In the genomic region with DNA sequence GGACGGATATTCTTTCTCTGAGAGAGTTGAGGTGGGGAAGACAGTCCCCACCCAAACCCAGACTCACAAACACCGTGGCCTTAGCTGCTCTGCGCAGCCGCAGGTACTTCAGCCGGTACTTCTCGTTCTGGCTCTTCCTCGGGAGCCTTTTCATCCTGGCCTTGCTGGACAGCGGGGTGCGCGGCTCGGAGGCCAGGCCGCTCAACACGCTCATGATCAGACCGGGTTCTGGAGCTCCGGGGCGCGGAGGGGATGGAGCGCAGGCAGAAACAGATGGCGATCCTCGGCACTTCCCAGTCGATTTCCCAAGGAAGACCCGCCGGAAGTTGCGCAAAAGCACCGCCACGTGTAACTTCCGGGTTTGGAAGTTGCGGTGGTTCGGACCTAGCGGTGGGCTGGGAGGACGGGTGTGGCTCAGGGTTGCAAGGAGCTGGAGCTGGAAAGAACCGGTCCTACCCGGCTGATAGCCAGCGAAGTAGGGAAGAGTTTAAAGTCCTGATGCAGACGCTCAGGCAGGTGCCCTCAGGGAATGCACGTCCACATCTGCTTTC, we compare ENCODE assay signal across 8 mouse cellular contexts. TPM values are rescaled to one million over a fixed set of nuclear protein-coding genes. Genes with fewer than 3 reads are reported as not detected.
DNase-seq lines count a peak whose midpoint lies in the region; ATAC-seq lines count a peak whose summit lies in the region.

A gene (minus strand): TSS at position 382 of the 551 bp plus-strand sequence.

- DNase-seq in embryo, embryonic 10 days (ENCODE audit: low spot score): peak; percentile 93
- DNase-seq in gastrocnemius, postnatal 10 days: peak; percentile 78
- DNase-seq in induced T-regulatory cell, adult 2 months (ENCODE audit: low read depth): peak; percentile 74
- DNase-seq in left cerebral cortex, adult 9 months (ENCODE audit: low spot score in 2 of 2): peak; percentile 35 to 74
- peak; percentile 66 for DNase-seq in right cerebral cortex, postnatal 14 days
- DNase-seq in urinary bladder, postnatal 4 days (ENCODE audit: low spot score in 2 of 2): peak; percentile 81 to 87

- peak; percentile 55 for ATAC-seq in activated CD4-positive, CD25-positive, alpha-beta regulatory T cell, adult 4 months
- ATAC-seq in megakaryocyte progenitor cell, adult 5-6 weeks (replicated peaks; ENCODE audit: poor library complexity): peak; percentile 87

RNA-seq across cellular contexts. Expression of the gene that starts here (rescaled TPM):
- 100 to 1,000 TPM; 200 to 207 TPM for polyA plus RNA-seq in activated CD4-positive, CD25-positive, alpha-beta regulatory T cell, adult 4 months (2017; shearing (Covaris generic))
- 10 to 100 TPM; 46.1 to 54.6 TPM for total RNA-seq in gastrocnemius, postnatal 10 days (2021)
- total RNA-seq in megakaryocyte progenitor cell, adult 5-6 weeks (2015): 35.0 and 38.1 TPM in 2 replicates
- total RNA-seq in megakaryocyte progenitor cell, adult 5-6 weeks (2017): 39.9 and 47.8 TPM in 2 replicates

Comparison
In these comparisons a context has a peak if more than half of its experiments do, and no peak if none do; other contexts are left out.
1. Peak in every context shown above with its lines: DNase-seq and ATAC-seq.